Mouse (Mus musculus): ENCODE measurements around the gene Ppp1r26. TPM values are rescaled to one million over a fixed set of nuclear protein-coding genes. Genes with fewer than 3 reads are reported as not detected.

Gene Ppp1r26
- polyA plus RNA-seq, 1 experiment from 2014 or later, result 2.9 TPM

- ATAC-seq (ENCODE audit: extremely low read depth, insufficient number of reproducible peaks, low FRiP score, low TSS enrichment), result no peak
- H3K4me1 ChIP-seq, result peaks cover 14% of the 10 kb centered on the region
- H3K36me3 ChIP-seq, result 0 out of 2 replicates have a peak, but pooled peaks cover 13% of the 10 kb centered on the region
- no peaks in the 10 kb centered on the region for H3K9me3 ChIP-seq
- peak overlapping the region; percentile 82 for H3K9ac ChIP-seq
- no peak overlapping the region for H3K27ac ChIP-seq (replicated peaks)
- peak overlapping the region; percentile 72 for H3K4me2 ChIP-seq
- peak overlapping the region; percentile 80 for H3K4me3 ChIP-seq
- peaks cover 30% of the 10 kb centered on the region; the same call in 1 of the 2 replicates for H3K27me3 ChIP-seq (replicated peaks)
- 4% methylated on average over 5 of the region's 5 CpGs for WGBS
Measured at GRCm38 (mm10) chr2:28446181-28446514, 452 bp upstream of the Ppp1r26 start.

GRCm38 (mm10) chr2:28447315-28447670, 693 bp downstream of the Ppp1r26 start:
- H3K27ac ChIP-seq (replicated peaks), result peak overlapping the region; percentile 5; the same call in 1 of the 2 replicates

GRCm38 (mm10) chr2:28451663-28452062, 5.1 kb downstream of the Ppp1r26 start:
- peaks cover 9% of the 10 kb centered on the region for H3K4me1 ChIP-seq
- no peak overlapping the region for H3K9ac ChIP-seq
- H3K9me3 ChIP-seq, result no peaks in the 10 kb centered on the region
- ATAC-seq (ENCODE audit: extremely low read depth, insufficient number of reproducible peaks, low FRiP score, low TSS enrichment), result no peak
- no peak overlapping the region for H3K4me3 ChIP-seq
- H3K27ac ChIP-seq (replicated peaks), result no peak overlapping the region
- no peak overlapping the region for H3K4me2 ChIP-seq
- peaks cover 12% of the 10 kb centered on the region; the same call in 1 of the 2 replicates for H3K27me3 ChIP-seq (replicated peaks)
- H3K36me3 ChIP-seq, result peaks cover 40% of the 10 kb centered on the region
- WGBS, result 78% methylated on average over 11 of the region's 11 CpGs

More at GRCm38 (mm10) chr2:28447315-28447670, 693 bp downstream of the Ppp1r26 start:
- Histone ChIP-seq H3K36me3 (peaks cover 23% of the 10 kb centered on the region), H3K4me1 (peaks cover 14% of the 10 kb centered on the region), H3K4me2 (peak overlapping the region; percentile 72), H3K4me3 (peak overlapping the region; percentile 80), H3K9ac (peak overlapping the region; percentile 82), H3K27me3 (replicated peaks) (peaks cover 30% of the 10 kb centered on the region; the same call in 1 of the 2 replicates), H3K9me3 (no peaks in the 10 kb centered on the region)
- ATAC-seq (ENCODE audit: extremely low read depth, insufficient number of reproducible peaks, low FRiP score, low TSS enrichment), result no peak
- WGBS, result 8% methylated on average over 11 of the region's 11 CpGs

- Histone ChIP-seq H3K27ac (replicated peaks) (no peak overlapping the region), H3K4me3 (no peak overlapping the region), H3K4me1 (no peaks in the 10 kb centered on the region), H3K36me3 (peaks cover 40% of the 10 kb centered on the region), H3K27me3 (replicated peaks) (no peaks in the 10 kb centered on the region), H3K4me2 (no peak overlapping the region), H3K9ac (no peak overlapping the region), H3K9me3 (no peaks in the 10 kb centered on the region)
- WGBS, result 83% methylated on average over 6 of the region's 6 CpGs
- ATAC-seq (ENCODE audit: extremely low read depth, insufficient number of reproducible peaks, low FRiP score, low TSS enrichment), result no peak
Measured at GRCm38 (mm10) chr2:28453539-28453938, 6.9 kb downstream of the Ppp1r26 start.

- 60% methylated on average over 1 of the region's 1 CpGs for WGBS
- no peaks in the 10 kb centered on the region for H3K9me3 ChIP-seq
- H3K9ac ChIP-seq, result no peak overlapping the region
- H3K4me2 ChIP-seq, result no peak overlapping the region
- peaks cover 22% of the 10 kb centered on the region for H3K36me3 ChIP-seq
- H3K4me1 ChIP-seq, result no peaks in the 10 kb centered on the region
- ATAC-seq (ENCODE audit: extremely low read depth, insufficient number of reproducible peaks, low FRiP score, low TSS enrichment), result no peak
- H3K27ac ChIP-seq (replicated peaks), result no peak overlapping the region
- H3K27me3 ChIP-seq (replicated peaks), result no peaks in the 10 kb centered on the region; the same call in 1 of the 2 replicates
- H3K4me3 ChIP-seq, result no peak overlapping the region
Measured at GRCm38 (mm10) chr2:28456616-28457015, 10.0 kb downstream of the Ppp1r26 start.

- Histone ChIP-seq H3K9me3 (no peaks in the 10 kb centered on the region), H3K4me1 (peaks cover 17% of the 10 kb centered on the region), H3K27me3 (replicated peaks) (peaks cover 29% of the 10 kb centered on the region), H3K9ac (no peak overlapping the region), H3K27ac (replicated peaks) (no peak overlapping the region), H3K4me3 (no peak overlapping the region), H3K36me3 (peaks cover 3% of the 10 kb centered on the region; the same call in 1 of the 2 replicates), H3K4me2 (no peak overlapping the region)
- ATAC-seq (ENCODE audit: extremely low read depth, insufficient number of reproducible peaks, low FRiP score, low TSS enrichment), result no peak
- WGBS, result 31% methylated on average over 3 of the region's 3 CpGs
Measured at GRCm38 (mm10) chr2:28463919-28464318, 17.3 kb downstream of the Ppp1r26 start.

- H3K4me1 ChIP-seq, result peaks cover 18% of the 10 kb centered on the region
- H3K9me3 ChIP-seq, result no peaks in the 10 kb centered on the region
- WGBS, result 69% methylated on average over 9 of the region's 9 CpGs
- H3K27me3 ChIP-seq (replicated peaks), result peaks cover 29% of the 10 kb centered on the region
- no peak overlapping the region for H3K4me2 ChIP-seq
- H3K9ac ChIP-seq, result no peak overlapping the region
- H3K27ac ChIP-seq (replicated peaks), result no peak overlapping the region
- H3K4me3 ChIP-seq, result no peak overlapping the region
- ATAC-seq (ENCODE audit: extremely low read depth, insufficient number of reproducible peaks, low FRiP score, low TSS enrichment), result no peak
- peaks cover 13% of the 10 kb centered on the region for H3K36me3 ChIP-seq
Measured at GRCm38 (mm10) chr2:28464919-28465318, 18.3 kb downstream of the Ppp1r26 start.

- peak within 1 kb of the TSS; percentile 67 for H3K4me2 ChIP-seq
- H3K9ac ChIP-seq, result peak within 1 kb of the TSS; percentile 73
- no peak within 1 kb of the TSS for H3K27ac ChIP-seq (replicated peaks)
- 5% methylated on average over 25 of the region's 25 CpGs for WGBS
- peaks cover 23% of the 10 kb centered on the region for H3K36me3 ChIP-seq
- peaks cover 18% of the 10 kb centered on the region for H3K4me1 ChIP-seq
- peaks cover 29% of the 10 kb centered on the region for H3K27me3 ChIP-seq (replicated peaks)
- peak within 1 kb of the TSS; percentile 41 for H3K4me3 ChIP-seq
- no peak for ATAC-seq (ENCODE audit: extremely low read depth, insufficient number of reproducible peaks, low FRiP score, low TSS enrichment)
- no peaks in the 10 kb centered on the region for H3K9me3 ChIP-seq
Measured at GRCm38 (mm10) chr2:28465836-28466518, 19.4 kb downstream of the Ppp1r26 start, which contains the start of gene 1700007K13Rik. 1700007K13Rik (minus strand) TSS chr2:28466332.

- Histone ChIP-seq H3K4me3 (peak within 1 kb of the TSS; percentile 69), H3K36me3 (peaks cover 43% of the 10 kb centered on the region), H3K27me3 (replicated peaks) (peaks cover 29% of the 10 kb centered on the region), H3K4me2 (peak within 1 kb of the TSS; percentile 84), H3K27ac (replicated peaks) (no peak within 1 kb of the TSS), H3K4me1 (peaks cover 18% of the 10 kb centered on the region), H3K9ac (peak within 1 kb of the TSS; percentile 90), H3K9me3 (peaks cover 3% of the 10 kb centered on the region; the same call in 1 of the 2 replicates)
- ATAC-seq (ENCODE audit: extremely low read depth, insufficient number of reproducible peaks, low FRiP score, low TSS enrichment), result peak; percentile 78
- under 1% methylated on average over 52 of the region's 52 CpGs for WGBS
Measured at GRCm38 (mm10) chr2:28467860-28468485, 21.4 kb downstream of the Ppp1r26 start, which contains the start of gene Mrps2. Mrps2 (plus strand) TSS chr2:28468066.

GRCm38 (mm10) chr2:28468486-28469225, 22.1 kb downstream of the Ppp1r26 start:
- WGBS, result 49% methylated on average over 18 of the region's 18 CpGs
- Histone ChIP-seq H3K27ac (replicated peaks) (no peak overlapping the region), H3K4me3 (peak overlapping the region; percentile 69), H3K27me3 (replicated peaks) (peaks cover 29% of the 10 kb centered on the region), H3K4me2 (peak overlapping the region; percentile 84), H3K4me1 (peaks cover 18% of the 10 kb centered on the region), H3K36me3 (peaks cover 46% of the 10 kb centered on the region), H3K9ac (peak overlapping the region; percentile 90), H3K9me3 (peaks cover 3% of the 10 kb centered on the region; the same call in 1 of the 2 replicates)
- no peak for ATAC-seq (ENCODE audit: extremely low read depth, insufficient number of reproducible peaks, low FRiP score, low TSS enrichment)

GRCm38 (mm10) chr2:28469461-28469860, 22.9 kb downstream of the Ppp1r26 start:
- 97% methylated on average over 14 of the region's 14 CpGs for WGBS
- no peak for ATAC-seq (ENCODE audit: extremely low read depth, insufficient number of reproducible peaks, low FRiP score, low TSS enrichment)

More at GRCm38 (mm10) chr2:28469461-28469860, 22.9 kb downstream of the Ppp1r26 start:
- peaks cover 24% of the 10 kb centered on the region for H3K27me3 ChIP-seq (replicated peaks)
- peaks cover 3% of the 10 kb centered on the region; the same call in 1 of the 2 replicates for H3K9me3 ChIP-seq
- H3K4me2 ChIP-seq, result no peak overlapping the region
- H3K4me3 ChIP-seq, result no peak overlapping the region
- H3K4me1 ChIP-seq, result peaks cover 18% of the 10 kb centered on the region
- H3K27ac ChIP-seq (replicated peaks), result no peak overlapping the region
- no peak overlapping the region for H3K9ac ChIP-seq
- H3K36me3 ChIP-seq, result peaks cover 46% of the 10 kb centered on the region

Measured in heart, embryonic 13.5 days (tissue).